Mouse (Mus musculus) induced T-regulatory cell, adult 2 months (primary cell): ENCODE measurements around the gene Zmiz1.

Experiments used
- DNase-seq: peaks from one replicate; pipeline ENCODE4 v3.0.0-alpha.2; 2012; ENCODE audit warnings: low read depth

Gene Zmiz1

GRCm38 (mm10) chr14:25694569-25694897, 235.5 kb downstream of the Zmiz1 start:
- DNase-seq: peak; percentile 50

GRCm38 (mm10) chr14:25695059-25695458, 236.1 kb downstream of the Zmiz1 start:
- DNase-seq: peak; percentile 56

- no peak for DNase-seq
Observed at GRCm38 (mm10) chr14:25696356-25696755, 237.4 kb downstream of the Zmiz1 start.

GRCm38 (mm10) chr14:25701986-25702385, 243.0 kb downstream of the Zmiz1 start:
- peak; percentile 55 for DNase-seq

- DNase-seq: peak; percentile 51
Observed at GRCm38 (mm10) chr14:25707691-25708181, 248.8 kb downstream of the Zmiz1 start.

- no peak for DNase-seq
Observed at GRCm38 (mm10) chr14:25708451-25708850, 249.5 kb downstream of the Zmiz1 start.

GRCm38 (mm10) chr14:25708917-25709316, 249.9 kb downstream of the Zmiz1 start:
- no peak for DNase-seq

- DNase-seq: no peak
Observed at GRCm38 (mm10) chr14:25710073-25710472, 251.1 kb downstream of the Zmiz1 start.

GRCm38 (mm10) chr14:25710681-25711080, 251.7 kb downstream of the Zmiz1 start:
- no peak for DNase-seq

GRCm38 (mm10) chr14:25711177-25711576, 252.2 kb downstream of the Zmiz1 start:
- no peak for DNase-seq

- DNase-seq: no peak
Observed at GRCm38 (mm10) chr14:25711602-25712001, 252.6 kb downstream of the Zmiz1 start.

- DNase-seq: no peak
Observed at GRCm38 (mm10) chr14:25713443-25713842, 254.5 kb downstream of the Zmiz1 start.
